Mouse (Mus musculus) 3T3-L1 (cell line): ENCODE data around the gene Gm49378.

Experiments
- DNase-seq: peaks from one replicate; pipeline ENCODE4 v3.0.0-alpha.2; 2015; ENCODE audit warnings: low read depth, low spot score

Gene Gm49378

DNA sequence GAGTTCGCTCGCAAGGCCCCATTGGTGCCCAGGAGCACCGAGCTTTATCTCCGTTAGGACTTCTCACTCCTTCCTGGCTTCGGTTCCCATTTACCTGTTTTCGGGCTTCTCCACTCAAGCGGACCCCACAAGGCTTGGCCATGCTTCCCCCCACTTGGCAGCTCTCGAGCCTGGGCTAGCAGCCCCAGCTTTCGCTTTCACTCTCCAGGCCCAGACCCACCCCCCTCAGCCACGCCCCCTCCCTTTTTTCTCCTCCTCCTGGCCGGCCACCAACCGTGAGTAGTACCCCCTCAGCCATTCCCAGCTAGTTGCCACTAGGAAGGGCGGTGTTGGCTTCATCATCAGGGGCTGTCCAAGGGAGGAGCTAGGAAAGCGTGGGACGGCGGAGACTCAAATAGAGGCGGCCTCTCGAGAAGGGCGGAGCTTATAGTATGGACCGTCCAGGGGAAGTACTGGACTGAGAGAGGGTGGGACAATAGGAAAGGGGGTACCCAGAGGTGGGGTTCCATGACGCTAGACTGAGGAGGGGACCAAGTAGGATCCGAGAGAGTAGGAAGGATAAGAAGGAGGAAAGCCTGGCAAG, 46.9 kb downstream of the Gm49378 start, which contains the start of gene Psme2:
Gene Psme2 (minus strand): TSS at position 366 of the 583 bp plus-strand sequence.
- DNase-seq = peak; percentile 96

DNA sequence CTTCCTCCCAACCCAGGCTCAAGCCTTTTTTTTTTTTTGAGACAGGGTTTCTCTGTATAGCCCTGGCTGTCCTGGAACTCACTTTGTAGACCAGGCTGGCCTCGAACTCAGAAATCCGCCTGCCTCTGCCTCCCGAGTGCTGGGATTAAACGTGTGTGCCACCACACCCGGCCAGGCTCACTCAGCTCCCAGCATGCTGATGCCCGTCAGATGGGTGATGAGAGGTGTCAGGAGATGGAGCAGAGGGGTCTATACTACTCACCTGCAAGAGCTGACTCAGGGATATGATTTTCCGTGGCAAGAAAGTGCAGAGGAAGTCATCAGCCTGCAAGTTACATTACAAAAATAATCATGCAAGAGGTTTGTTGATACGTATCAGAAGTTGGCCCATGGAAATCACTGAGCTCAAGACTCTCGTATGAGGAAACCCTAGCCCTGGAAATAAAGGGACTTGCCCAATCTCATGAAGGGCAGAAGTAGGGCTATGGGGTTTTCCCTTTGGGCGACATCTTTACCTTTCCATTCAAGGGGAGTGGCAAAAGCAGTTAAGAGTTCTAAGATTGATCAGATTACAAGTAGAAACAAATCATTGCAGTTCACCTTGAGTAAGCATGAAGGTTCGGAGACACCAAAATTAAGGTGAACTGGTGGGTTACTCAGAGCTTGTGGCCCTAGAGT, 47.8 kb downstream of the Gm49378 start:
- DNase-seq = no peak

DNA sequence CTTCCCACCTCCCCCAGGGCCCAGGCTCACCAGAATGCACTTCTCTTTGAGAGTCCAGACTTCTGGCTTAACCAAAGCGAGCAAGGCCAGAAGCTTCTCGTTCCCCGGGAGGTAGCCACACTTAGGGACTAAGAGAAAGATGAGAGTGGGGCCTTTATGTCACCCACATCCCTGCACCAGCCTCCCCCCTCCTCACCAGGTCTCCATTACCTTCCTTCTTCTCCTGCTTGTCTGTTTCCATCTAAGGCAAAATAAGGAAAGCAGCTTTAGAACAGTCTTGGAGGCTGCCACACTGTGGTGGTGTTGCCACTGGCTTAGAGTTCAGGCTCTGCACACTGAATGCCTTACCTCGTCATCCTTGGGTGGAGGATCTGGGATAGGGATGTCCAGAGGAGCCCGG, 48.4 kb downstream of the Gm49378 start:
- DNase-seq = no peak

DNA sequence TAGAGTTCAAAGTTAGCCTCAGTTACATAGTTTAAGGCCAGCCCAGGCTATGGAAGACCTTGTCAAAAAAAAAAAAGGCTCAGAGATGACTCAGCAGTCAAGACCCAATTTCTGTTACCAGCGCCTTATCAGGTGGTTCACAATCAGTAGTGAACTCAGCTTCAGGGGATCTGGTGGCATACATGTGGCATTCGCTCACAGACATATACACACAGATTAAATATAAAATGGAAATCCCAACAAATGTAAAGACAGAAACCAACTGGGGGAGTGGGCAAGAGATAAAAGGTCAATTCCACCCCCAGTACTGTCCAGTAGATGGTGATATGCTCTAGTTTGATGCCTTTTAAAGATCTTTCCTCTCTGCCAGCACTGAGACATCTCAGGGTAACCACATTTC, 51.5 kb downstream of the Gm49378 start:
- peak; percentile 15 for DNase-seq

DNA sequence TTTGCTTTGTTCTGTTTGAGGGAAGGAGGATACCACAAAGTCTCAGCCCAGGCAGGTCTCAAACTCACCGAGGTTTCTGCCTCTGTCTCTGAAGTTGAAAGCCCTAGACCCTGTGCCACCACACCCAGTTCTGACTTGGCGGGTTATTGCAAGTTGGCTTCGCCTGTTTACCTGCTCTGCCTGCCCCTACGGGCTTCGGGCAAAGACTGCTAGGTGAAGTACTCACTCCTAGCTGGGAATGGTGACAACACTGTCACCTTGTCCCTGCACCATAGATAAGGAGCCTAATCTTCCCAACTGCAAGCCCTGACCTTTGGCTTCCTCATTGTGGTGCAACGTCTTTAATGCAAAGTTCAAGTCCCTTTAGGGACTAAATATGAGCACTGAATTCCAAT, 52.1 kb downstream of the Gm49378 start:
- DNase-seq = no peak

DNA sequence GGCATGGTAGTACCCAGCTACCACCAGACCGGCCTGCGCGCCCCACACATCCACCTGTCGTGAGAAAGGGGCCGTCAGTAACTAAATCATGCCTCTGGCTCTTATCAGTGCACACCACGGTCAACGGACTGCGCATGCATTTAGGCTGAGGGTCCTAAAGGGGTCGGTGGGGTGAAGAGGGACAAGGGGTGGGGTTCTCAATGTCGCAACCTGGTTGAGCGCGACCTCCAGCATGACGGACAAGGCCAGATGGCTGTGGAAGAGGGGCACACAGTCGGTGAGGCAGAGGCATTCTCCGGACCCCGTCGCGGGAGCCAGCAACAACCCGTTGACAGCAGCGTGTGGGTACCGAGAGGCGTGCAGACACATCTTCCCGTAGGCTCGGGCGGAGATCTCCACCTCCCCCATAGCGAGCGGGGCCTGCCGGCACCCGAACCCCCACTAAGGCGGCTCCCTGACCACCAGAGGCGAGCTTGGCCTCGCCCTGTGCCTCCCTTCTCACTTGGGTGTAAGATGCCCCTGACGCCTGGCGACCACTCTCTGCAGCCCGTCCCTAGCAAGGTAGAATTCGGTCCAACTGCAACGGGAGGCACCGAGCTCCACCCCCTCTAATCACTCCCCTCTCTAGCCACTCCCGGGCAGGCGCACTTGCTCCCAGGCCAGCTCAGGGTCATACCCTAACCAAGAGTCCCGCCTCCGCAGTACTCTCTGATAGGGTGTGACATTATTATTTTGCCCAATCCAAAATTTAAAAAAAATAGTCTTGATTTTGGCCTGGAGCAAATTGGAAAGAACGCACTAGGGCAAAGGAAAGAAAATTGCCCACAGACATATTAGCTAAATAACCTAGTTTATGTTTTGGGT, 52.8 kb downstream of the Gm49378 start, which contains the start of gene Emc9:
Gene Emc9 (minus strand): TSS at position 601 of the 864 bp plus-strand sequence.
- peak; percentile 65 for DNase-seq

DNA sequence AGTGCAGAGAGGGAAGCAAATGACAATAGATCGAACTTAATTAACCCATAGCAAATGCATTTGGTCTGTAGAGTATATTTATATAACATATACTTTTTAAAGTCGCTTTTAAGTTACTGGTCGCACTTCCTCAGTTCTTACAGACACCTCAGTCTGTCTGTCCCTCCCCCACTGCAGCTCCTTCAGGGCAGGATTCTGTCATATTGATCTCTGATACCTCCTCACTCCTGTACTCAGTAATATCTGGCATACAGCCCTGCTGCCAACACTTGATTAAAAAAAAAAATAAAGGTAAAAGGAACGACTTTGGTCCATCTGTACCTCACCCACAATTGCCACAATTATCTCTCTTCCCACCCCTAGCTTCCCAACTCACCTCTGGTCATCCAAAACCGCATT, 53.4 kb downstream of the Gm49378 start:
- no peak for DNase-seq

DNA sequence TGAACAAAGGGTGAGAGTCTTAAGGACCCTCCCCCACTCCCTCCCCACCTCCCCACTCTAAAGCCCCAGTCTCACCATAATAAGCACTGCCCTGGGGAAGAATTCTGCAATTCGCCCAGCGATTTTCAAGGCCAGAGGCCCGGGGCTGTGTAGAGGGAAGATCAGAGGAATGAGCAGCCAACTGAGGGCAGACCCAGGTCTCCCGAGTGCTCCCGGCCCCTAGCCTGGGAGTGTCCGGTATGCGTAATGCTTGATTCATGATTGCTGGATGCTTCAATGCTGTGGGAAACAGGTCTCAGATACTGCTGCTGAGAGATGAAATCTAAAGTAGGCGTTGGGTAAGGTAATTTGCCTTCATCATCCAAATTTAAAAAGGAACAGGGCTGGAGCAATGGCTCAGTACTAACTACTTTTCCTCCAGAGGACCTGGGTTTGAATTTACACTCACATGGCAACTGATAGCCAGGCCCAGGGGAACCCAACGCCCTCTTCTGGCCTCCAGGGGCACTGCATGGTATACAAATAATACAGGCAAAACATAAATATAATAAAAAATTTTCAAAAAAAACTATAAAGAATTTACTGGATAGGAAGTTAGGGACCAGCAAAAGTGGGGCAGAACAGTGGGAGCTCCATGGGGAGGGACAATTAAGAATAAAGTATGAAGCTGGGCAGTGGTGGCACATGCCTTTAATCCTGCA, 55.6 kb downstream of the Gm49378 start:
- DNase-seq = peak; percentile 8

DNA sequence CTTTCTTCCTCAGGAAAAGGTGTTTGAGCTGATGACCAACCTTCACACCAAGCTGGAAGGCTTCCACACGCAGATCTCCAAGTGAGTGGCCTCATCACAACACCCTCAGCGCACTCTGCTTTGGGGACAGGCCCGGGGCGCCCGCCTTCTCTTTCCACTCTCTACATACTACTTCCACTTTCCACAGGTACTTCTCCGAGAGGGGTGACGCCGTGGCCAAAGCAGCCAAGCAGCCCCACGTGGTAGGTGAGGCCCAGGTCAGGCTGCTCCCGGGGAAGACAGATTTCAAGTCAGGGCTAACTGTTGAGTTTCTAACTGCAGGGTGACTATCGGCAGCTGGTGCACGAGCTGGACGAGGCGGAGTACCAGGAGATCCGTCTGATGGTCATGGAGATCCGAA, 57.0 kb downstream of the Gm49378 start:
- no peak for DNase-seq

DNA sequence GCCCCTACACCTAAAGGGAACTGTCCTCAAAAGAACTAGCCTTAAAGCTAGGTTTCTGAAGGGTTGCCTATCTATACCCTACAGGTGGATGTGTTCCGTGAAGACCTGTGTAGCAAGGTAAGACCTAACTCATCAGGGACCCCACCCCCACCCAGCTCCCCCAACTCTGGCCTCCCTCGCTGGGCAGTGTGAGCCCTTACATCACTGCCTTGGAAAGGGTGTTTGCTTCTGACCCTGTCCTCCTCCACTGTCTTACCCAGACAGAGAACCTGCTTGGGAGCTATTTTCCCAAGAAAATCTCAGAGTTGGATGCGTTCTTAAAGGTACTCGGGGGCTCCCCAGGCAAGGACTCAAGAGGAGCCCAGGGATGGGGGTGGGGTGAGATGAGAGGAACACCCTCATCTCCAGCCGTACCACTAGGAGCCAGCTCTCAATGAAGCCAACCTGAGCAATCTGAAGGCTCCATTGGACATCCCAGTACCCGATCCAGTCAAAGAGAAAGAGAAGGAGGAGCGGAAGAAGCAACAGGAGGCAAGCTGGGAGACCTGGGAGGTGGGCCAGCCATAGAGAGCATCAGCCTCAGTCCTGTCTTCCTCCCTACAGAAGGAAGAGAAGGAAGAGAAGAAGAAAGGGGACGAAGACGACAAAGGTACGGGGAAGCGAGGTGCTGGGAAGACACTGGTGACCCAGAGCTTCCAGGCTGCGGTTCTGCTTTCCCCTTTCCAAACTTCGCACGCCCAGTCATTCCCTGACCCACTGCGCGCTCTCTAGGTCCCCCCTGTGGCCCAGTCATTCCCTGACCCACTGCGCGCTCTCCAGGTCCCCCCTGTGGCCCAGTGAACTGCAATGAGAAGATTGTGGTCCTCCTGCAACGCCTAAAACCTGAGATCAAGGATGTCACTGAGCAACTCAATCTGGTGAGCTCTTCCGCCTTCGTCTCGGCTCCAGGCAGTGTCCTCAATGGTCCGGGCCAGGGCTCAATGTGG, 57.9 kb downstream of the Gm49378 start:
- DNase-seq = no peak
